Mouse (Mus musculus): ENCODE measurements around the gene Cemip. TPM values are rescaled to one million over a fixed set of nuclear protein-coding genes. Genes with fewer than 3 reads are reported as not detected.

Gene Cemip
- polyA plus RNA-seq, 1 experiment: 11.2 TPM

DNA sequence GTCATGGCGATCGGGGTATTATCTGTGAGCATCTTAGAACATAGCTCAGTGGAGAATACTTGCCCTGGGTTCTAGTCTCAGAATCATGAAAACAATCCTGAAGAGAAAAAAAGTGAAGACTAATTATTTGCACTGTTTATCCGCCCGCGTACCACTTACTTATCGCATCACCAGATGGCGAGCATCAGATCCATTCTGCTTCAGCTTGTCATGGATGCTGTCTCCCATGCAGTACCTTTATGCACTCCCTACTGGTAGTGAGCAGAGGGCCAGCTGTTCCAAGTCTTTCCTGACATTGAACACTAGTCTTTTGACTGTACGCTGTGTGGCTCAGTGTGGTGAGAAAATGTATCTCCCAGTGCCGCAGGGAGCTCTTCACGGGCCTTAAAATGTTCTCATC lies 47.7 kb downstream of the Cemip start:
- no peak for TF ChIP-seq POLR2A (IDR thresholded peaks at IDR 0.05; ENCODE audit: insufficient read length, low read depth)
- no peak for TF ChIP-seq CEBPB (IDR thresholded peaks at IDR 0.05; ENCODE audit: insufficient read depth, poor library complexity, severe bottlenecking)
- no peak for TF ChIP-seq TCF12 (IDR thresholded peaks at IDR 0.05; ENCODE audit: insufficient read depth, poor library complexity, severe bottlenecking)
- no peak for TF ChIP-seq POLR2AphosphoS2 (IDR thresholded peaks at IDR 0.05; ENCODE audit: insufficient read length, low read depth)
- no peak for TF ChIP-seq MYOG (IDR thresholded peaks at IDR 0.05; ENCODE audit: control insufficient read depth in 1 of 3, insufficient read depth in 1 of 3, insufficient read length in 2 of 3, low read depth in 2 of 3)
- TF ChIP-seq REST (IDR thresholded peaks at IDR 0.05; ENCODE audit: insufficient read depth, insufficient read length): no peak
- TF ChIP-seq USF1 (IDR thresholded peaks at IDR 0.05; ENCODE audit: low read depth): no peak
- TF ChIP-seq E2F4 (IDR thresholded peaks at IDR 0.05; ENCODE audit: insufficient read depth): no peak
- TF ChIP-seq MYOD1 (IDR thresholded peaks at IDR 0.05; ENCODE audit: control insufficient read depth in 1 of 3, insufficient read length in 2 of 3, low read depth in 2 of 3): no peak
- TF ChIP-seq TCF3 (IDR thresholded peaks at IDR 0.05; ENCODE audit: insufficient read length, low read depth): no peak
- TF ChIP-seq MAX (IDR thresholded peaks at IDR 0.05; ENCODE audit: low read depth): no peak
- TF ChIP-seq SRF (IDR thresholded peaks at IDR 0.05; ENCODE audit: control insufficient read depth, insufficient read length, low read depth): no peak
- no peak overlapping the region for H3K4me2 ChIP-seq (ENCODE audit: low read depth)
- no peak overlapping the region for H3K4me3 ChIP-seq
- no peak overlapping the region for H3ac ChIP-seq (ENCODE audit: control insufficient read depth, insufficient read length)
- no peaks in the 10 kb centered on the region for H3K79me2 ChIP-seq (ENCODE audit: control insufficient read depth, insufficient read depth)
- no peaks in the 10 kb centered on the region for H3K36me3 ChIP-seq (ENCODE audit: control insufficient read depth, insufficient read depth)
- H3K27me3 ChIP-seq (ENCODE audit: control insufficient read depth, insufficient read depth, insufficient read length): no peaks in the 10 kb centered on the region

DNA sequence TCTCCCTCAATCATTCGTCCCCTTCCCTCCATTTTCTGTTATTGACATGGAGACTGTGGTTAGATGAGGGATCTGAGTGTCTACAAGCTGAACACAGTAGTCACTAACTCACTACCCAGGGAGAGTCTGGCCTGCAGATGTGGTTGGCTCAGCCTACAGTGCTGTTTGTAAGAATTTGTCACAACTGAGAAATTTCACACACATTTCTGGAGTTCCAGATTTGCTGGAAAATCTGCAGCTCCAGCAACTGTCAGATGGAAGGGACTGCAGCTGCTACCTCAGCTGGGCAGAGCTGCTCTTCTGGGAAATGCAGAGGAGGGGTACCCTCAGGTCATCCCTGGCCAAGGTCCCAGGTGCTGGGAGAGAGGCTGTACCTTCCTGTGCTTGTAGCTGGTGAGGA lies 53.5 kb downstream of the Cemip start:
- peak in 1 of 3 experiments; percentile 55 for TF ChIP-seq MYOG (IDR thresholded peaks at IDR 0.05; ENCODE audit: control insufficient read depth in 1 of 3, insufficient read depth in 1 of 3, insufficient read length in 2 of 3, low read depth in 2 of 3)
- no peak for TF ChIP-seq REST (IDR thresholded peaks at IDR 0.05; ENCODE audit: insufficient read depth, insufficient read length)
- TF ChIP-seq MYOD1 (IDR thresholded peaks at IDR 0.05; ENCODE audit: control insufficient read depth in 1 of 3, insufficient read length in 2 of 3, low read depth in 2 of 3): peak in 2 of 3 experiments; percentile 14 to 28
- no peak for TF ChIP-seq E2F4 (IDR thresholded peaks at IDR 0.05; ENCODE audit: insufficient read depth)
- H3K4me3 ChIP-seq: no peak overlapping the region
- H3K79me2 ChIP-seq (ENCODE audit: control insufficient read depth, insufficient read depth): no peaks in the 10 kb centered on the region
- no peak overlapping the region for H3ac ChIP-seq (ENCODE audit: control insufficient read depth, insufficient read length)
- no peaks in the 10 kb centered on the region for H3K36me3 ChIP-seq (ENCODE audit: control insufficient read depth, insufficient read depth)
- H3K27me3 ChIP-seq (ENCODE audit: control insufficient read depth, insufficient read depth, insufficient read length): no peaks in the 10 kb centered on the region
- no peak overlapping the region for H3K4me2 ChIP-seq (ENCODE audit: low read depth)

DNA sequence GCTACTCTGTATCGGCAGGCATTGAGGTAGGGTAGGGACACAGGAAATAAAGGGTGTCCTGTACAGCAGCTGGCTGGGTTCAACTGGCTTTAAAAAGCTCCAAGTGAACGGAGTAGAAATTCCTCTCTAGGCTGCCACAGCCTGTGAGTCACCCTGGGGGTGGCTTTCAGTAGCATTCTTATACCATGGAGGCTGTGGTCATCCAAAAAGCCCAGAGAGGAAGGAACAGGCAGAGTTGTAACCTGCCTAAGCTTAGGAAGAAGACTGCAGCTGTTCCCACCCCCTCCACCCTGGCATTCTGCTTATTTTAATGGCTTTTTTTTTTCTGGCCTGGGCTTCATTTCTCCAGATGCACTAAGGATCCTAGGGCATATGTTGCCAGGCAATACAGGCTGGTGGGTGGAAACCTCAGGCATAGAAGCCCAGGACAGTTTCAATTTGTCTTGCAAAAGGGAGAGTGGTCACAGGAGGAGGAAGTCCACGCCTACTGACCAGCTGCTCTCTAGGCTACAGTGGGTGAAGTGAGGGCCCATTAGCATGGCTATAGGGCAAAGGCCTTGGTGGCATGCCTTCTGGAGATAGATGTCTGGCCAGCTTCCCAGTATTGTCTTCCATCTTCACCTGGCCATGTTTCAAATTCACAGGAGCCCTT lies 57.1 kb downstream of the Cemip start:
- Histone ChIP-seq H3K36me3 (ENCODE audit: control insufficient read depth, insufficient read depth) (no peaks in the 10 kb centered on the region), H3K27me3 (ENCODE audit: control insufficient read depth, insufficient read depth, insufficient read length) (no peaks in the 10 kb centered on the region), H3ac (ENCODE audit: control insufficient read depth, insufficient read length) (no peak overlapping the region), H3K4me3 (no peak overlapping the region), H3K79me2 (ENCODE audit: control insufficient read depth, insufficient read depth) (no peaks in the 10 kb centered on the region), H3K4me2 (ENCODE audit: low read depth) (peak overlapping the region; percentile 91)
- TF ChIP-seq SRF (IDR thresholded peaks at IDR 0.05; ENCODE audit: control insufficient read depth, insufficient read length, low read depth): no peak
- no peak for TF ChIP-seq E2F4 (IDR thresholded peaks at IDR 0.05; ENCODE audit: insufficient read depth)
- TF ChIP-seq MYOD1 (IDR thresholded peaks at IDR 0.05; ENCODE audit: control insufficient read depth in 1 of 3, insufficient read length in 2 of 3, low read depth in 2 of 3): peak; percentile 15 to 73 (median 54)
- peak; percentile 42 for TF ChIP-seq TCF12 (IDR thresholded peaks at IDR 0.05; ENCODE audit: insufficient read depth, poor library complexity, severe bottlenecking)
- no peak for TF ChIP-seq POLR2A (IDR thresholded peaks at IDR 0.05; ENCODE audit: insufficient read length, low read depth)
- no peak for TF ChIP-seq USF1 (IDR thresholded peaks at IDR 0.05; ENCODE audit: low read depth)
- TF ChIP-seq POLR2AphosphoS2 (IDR thresholded peaks at IDR 0.05; ENCODE audit: insufficient read length, low read depth): no peak
- TF ChIP-seq MYOG (IDR thresholded peaks at IDR 0.05; ENCODE audit: control insufficient read depth in 1 of 3, insufficient read depth in 1 of 3, insufficient read length in 2 of 3, low read depth in 2 of 3): peak; percentile 27 to 88 (median 79)
- no peak for TF ChIP-seq CEBPB (IDR thresholded peaks at IDR 0.05; ENCODE audit: insufficient read depth, poor library complexity, severe bottlenecking)
- peak; percentile 21 for TF ChIP-seq TCF3 (IDR thresholded peaks at IDR 0.05; ENCODE audit: insufficient read length, low read depth)
- TF ChIP-seq REST (IDR thresholded peaks at IDR 0.05; ENCODE audit: insufficient read depth, insufficient read length): no peak
- TF ChIP-seq MAX (IDR thresholded peaks at IDR 0.05; ENCODE audit: low read depth): no peak

DNA sequence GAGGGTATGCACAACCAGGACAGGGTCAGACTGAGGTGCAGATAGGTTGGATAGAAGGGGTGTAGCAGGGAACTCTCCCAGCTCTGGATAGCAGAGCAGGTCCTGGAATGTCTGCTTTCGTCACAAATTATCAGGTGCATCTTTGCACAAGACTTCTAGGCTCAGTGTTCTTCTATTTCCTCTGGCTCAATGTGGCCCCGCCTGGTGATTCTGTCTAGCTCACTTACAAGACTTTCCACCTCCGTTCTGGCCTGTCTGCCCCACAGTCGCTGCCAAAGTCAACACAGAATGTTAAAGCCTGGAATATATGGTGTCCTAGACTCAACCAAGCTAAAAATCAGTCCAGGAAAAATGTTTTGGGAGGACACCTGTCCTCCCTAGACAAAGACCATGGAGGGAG lies 57.9 kb downstream of the Cemip start:
- H3K4me2 ChIP-seq (ENCODE audit: low read depth): peak overlapping the region; percentile 91
- no peaks in the 10 kb centered on the region for H3K79me2 ChIP-seq (ENCODE audit: control insufficient read depth, insufficient read depth)
- no peaks in the 10 kb centered on the region for H3K36me3 ChIP-seq (ENCODE audit: control insufficient read depth, insufficient read depth)
- TF ChIP-seq TCF3 (IDR thresholded peaks at IDR 0.05; ENCODE audit: insufficient read length, low read depth) (no peak), MYOD1 (IDR thresholded peaks at IDR 0.05; ENCODE audit: control insufficient read depth in 1 of 3, insufficient read length in 2 of 3, low read depth in 2 of 3) (no peak)
- H3K27me3 ChIP-seq (ENCODE audit: control insufficient read depth, insufficient read depth, insufficient read length): no peaks in the 10 kb centered on the region
- no peak overlapping the region for H3ac ChIP-seq (ENCODE audit: control insufficient read depth, insufficient read length)
- no peak overlapping the region for H3K4me3 ChIP-seq

DNA sequence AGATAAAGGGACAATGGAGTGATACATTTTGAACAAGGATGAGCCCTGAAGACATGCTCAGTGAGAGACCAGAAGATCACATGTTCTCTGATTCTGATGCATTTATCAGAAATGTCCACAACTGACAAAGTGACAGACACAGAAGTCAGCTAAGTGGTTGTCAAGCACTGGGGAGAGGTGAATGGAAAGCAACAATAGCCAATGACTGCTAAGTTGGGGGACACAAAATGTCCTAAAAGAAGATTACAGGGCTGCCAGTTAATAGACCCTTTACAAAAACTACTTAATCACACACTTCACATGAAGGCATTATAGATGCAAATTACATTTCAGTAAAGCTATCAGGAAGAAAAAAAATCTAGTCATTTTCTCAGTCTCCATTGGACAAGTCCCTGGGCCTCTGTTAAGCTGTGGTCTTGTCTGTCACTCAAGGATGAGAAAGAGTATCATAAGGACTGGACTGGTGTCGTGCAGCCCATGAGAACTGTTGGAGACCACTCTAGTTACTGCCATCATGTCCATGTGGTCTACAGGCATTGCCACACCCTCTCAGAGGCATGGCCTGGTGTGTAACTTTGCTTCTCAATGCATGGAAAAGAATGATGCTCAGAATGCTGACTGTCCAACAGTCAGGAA lies 59.2 kb downstream of the Cemip start:
- Histone ChIP-seq H3K27me3 (ENCODE audit: control insufficient read depth, insufficient read depth, insufficient read length) (no peaks in the 10 kb centered on the region), H3K4me2 (ENCODE audit: low read depth) (no peak overlapping the region), H3K79me2 (ENCODE audit: control insufficient read depth, insufficient read depth) (no peaks in the 10 kb centered on the region), H3K36me3 (ENCODE audit: control insufficient read depth, insufficient read depth) (no peaks in the 10 kb centered on the region), H3K4me3 (no peak overlapping the region), H3ac (ENCODE audit: control insufficient read depth, insufficient read length) (no peak overlapping the region)
- no peak for TF ChIP-seq MYOG (IDR thresholded peaks at IDR 0.05; ENCODE audit: control insufficient read depth in 1 of 3, insufficient read depth in 1 of 3, insufficient read length in 2 of 3, low read depth in 2 of 3)
